Mouse (Mus musculus) adrenal gland, postnatal 4 days (tissue): ENCODE results near the gene Mdm2. TPM values are rescaled to one million over a fixed set of nuclear protein-coding genes. Genes with fewer than 3 reads are reported as not detected.

Experiments
- DNase-seq, 2 experiments: peaks; one replicate each; pipeline ENCODE4 v3.0.0; 2021 to 2022; ENCODE audit warnings: low spot score in 2 of 2, mixed read lengths in 2 of 2
- total RNA-seq, 2 experiments: library from RNA; stranded (reverse); gene quantifications; 2 replicates each; pipeline ENCODE4 v1.2.3; 2021

The Mdm2 gene
- total RNA-seq, 2 experiments from 2014 or later = 63.3 to 67.4 TPM

DNA sequence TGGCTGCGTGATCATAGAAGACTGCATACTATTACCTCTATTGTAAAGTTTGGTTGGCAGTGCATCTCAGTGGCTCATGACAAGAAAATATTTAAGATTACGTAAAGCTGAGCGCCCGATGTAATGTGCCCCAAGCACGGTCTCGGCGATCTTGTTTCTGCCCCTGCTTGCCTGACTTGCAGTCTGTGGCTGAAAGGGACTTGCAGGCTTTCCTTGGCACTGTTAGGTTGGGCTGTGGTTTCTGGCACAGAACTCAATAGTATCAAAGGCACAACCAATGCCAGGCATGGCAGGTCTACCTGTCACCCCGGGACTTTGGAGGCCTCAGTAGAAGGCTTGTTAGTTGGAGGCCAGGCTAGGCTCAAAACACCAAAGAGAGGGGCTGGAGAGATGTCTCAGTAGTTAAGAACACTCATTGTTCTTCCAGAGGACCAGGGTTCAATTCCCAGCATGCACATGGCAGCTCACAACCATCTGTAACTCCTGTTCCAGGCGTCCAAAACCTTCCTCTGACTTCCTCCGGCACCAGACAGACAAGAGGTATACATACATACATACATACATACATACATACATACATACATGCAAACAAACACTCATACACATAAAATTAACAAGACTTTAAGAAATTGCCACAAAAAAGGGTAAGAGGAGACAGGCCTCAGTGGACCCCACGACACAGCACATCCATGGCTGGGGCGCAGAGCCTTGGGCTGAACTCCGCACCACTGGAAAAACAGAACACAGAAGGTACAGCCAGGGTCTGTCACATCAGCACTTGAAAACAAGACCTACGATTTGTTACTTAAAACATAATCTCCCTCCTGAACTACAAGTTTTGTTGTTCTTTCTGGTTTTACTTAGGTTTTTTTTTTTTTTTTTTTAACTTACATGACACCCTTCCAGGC is 51.8 kb downstream of the Mdm2 start:
- no peak for DNase-seq

DNA sequence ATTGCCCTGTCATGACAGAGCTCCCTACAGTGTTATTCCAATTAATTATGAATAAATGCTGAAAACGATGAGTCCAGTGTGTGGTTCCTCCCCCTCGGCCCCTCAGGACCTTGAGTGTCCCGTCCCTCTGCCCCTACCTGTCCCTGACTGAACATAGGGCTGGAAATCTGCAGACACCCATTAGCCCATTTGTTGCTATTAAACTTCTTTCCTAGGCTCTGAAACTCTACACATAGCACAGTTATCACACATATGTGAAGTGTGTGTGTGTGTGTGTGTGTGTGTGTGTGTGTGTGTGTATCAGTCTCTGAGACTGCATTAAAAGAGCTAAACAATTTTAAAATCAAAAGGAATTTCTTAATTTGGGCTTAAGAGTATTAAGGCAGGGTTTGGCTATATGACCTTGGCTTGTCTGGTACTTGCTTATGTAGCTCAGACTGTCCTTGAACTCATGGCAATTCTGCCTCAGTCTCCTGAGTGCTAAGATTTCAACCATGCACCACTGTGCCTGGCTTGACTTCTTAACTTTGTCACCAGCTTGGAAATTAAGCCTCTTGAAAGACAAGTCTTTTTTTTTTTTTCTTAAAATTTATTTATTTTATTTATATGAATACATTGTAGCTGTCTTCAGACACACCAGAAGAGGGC is 52.8 kb downstream of the Mdm2 start:
- no peak for DNase-seq

DNA sequence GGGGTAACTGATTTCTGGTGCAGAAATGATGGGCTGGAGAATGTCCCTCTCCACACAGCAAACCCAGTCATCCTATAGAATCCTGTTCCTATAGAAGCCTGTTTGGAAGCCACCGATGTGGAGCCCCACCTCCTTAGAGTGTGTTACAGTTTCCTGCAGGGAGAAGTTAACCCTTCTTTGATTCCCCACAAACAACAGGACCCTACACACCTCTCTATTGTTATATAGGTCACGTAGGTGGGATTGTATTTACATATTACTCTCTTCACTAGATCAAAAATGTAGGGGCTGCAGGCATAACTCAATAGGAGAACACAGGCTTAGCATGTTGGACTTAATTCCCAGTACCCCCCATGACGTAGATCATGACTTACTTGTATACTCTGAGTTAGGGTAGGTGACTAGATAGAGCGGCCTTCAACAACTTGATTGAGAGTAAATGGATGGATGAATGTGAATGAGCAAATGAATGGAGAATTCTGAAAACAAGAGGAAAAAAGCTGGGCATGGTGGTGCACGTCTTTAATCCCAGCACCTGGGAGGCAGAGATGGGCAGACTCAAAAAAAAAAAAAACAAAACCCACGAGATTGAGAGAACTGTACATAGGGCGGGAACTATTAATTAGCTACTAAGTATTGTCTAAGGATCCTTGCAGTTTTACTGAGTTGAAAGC is 53.4 kb downstream of the Mdm2 start:
- no peak for DNase-seq

DNA sequence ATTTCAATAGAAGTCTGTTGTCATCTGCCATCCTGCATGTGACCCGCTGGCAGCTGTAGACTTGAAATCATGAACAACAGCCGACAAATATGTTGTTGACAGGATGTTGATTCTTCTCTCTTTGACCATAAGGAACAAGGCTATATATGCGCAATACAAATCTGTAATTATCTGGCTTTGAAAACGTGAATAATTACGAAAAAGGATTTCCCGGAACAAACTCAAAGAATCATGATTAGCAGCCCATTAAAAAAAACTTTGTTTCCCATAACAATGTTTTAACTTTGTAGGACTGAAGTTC is 53.9 kb downstream of the Mdm2 start:
- DNase-seq = no peak

DNA sequence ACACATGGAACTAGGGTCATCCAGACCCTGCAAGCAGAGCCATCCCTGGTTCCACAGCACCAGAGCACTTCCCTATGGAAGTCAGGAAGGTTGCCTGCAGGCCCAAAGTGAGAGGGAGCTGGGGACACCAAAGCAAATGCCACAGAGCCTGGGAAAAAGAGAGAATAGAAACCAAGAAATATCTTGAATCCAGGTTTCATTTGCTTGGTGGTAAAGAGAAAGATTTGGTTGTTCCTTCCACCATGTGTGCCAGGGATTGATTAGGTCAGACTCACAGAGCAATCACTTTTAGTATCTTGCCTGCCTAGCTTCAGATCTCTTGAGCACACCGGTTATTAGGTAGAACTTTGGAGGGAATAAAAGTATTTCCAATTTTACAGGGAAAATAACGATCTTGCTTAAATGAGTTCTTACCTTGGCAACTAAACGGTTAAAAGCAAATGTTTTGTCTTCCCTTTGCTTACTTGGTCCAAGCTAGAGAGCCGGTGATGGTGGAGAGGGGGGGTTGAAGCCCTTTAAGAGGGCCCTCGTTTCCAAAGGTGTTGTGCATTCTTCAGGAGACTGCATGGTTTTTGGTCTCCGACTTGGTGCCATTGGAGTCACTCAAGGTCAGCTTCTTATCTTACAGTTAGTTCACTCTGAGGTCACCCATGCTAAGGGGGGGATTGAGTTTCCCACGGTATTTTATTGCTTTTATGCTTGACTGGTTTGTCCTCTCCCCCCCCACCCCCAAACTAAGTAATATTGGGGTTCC is 54.5 kb downstream of the Mdm2 start:
- no peak for DNase-seq

DNA sequence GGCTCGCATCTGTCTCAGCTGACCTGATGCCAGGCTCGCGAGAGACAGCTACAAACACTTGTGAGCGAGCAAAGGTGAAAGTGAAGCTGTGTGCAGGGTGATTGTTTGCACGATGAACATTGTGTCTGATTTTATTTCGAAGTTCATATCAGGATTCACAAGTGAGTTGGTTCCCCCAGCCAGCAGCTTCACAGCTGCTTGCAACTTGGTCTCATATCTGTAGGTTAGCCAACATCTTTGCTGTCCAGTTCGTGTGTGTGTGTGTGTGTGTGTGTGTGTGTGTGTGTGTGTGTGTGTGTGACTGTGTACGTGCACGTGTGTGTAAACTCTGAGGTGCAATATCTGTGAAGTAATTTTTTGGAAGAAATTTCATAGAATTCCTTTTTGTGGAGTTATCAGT is 55.1 kb downstream of the Mdm2 start:
- no peak for DNase-seq

DNA sequence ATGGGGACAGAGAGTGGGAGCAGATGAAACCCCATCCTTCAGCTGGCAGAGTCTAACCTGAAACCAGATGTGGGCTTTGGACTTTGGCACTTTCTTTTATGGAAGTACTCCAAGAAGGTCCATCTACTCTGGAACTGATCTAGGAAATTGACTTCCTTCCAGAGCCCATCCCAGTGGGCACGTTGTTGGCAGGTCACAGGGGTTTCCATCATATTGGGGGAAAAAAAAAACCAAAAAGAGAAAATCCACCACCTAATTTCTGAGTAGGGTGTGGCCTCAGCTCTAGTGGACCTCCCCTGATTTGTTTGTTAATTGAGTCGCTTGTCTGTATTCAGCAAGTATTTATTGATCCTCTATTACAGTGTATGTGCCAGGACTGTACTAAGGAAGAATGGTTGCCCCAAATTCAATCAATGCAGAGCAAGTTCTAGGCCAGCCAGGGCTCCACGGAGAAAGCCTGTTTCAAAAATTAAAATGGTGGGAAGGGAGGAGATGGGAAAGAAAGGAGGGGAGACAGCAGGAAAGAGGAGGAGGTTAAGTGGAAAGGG is 55.9 kb downstream of the Mdm2 start:
- no peak for DNase-seq

DNA sequence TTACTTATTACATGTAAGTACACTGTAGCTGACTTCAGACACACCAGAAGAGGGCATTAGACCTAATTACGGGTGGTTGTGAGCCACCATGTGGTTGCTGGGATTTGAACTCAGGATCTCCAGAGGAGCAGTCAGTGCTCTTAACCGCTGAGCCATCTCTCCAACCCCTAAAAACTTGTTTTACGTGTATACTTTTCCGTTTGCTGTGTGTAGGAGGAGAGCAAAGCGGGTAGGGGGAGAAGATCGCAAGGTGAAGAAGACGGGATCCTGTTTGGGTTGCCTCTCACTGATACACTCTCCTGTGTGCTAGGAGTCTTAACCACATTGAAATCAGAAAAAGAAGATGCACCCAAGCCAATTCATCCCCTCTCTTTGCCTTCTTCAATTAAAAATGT is 56.8 kb downstream of the Mdm2 start:
- DNase-seq = no peak

DNA sequence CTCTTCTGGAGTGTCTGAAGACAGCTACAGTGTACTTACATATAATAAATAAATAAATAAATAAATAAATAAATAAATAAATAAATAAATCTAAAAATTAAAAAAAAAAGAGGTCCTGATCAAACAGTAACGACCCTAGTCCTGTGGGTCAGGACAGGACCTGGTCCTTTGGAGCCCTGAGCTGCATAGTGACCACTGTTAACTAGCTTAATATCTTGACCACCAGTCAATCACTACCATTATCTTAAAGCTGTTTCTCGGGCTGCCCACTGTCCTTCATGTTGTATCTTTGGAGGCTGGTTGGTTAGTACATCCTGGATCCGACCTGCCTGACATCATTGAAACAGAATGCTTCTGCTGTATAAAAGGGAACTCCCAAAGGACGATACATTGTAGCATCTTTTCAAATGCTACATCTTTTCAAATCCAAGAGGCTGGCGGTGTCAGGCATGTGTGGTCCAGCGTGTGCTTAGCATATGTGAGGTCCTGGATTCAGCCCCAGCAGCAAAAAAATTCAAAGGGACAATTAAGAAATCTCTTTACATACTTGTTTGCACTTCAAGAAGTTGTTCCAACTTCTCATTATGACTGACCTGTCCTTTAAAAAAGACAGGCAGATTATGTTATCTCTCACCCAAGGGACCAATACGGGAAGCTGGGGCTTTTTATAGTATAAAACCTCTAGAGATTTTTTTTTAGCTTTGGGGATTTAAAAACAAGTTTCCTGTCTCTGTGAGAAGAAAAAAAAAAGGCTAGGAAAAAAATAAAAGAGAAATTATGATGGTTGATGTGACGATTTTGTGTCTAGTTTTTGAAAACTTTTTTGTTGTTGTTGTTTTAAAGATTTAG is 57.4 kb downstream of the Mdm2 start:
- no peak for DNase-seq

DNA sequence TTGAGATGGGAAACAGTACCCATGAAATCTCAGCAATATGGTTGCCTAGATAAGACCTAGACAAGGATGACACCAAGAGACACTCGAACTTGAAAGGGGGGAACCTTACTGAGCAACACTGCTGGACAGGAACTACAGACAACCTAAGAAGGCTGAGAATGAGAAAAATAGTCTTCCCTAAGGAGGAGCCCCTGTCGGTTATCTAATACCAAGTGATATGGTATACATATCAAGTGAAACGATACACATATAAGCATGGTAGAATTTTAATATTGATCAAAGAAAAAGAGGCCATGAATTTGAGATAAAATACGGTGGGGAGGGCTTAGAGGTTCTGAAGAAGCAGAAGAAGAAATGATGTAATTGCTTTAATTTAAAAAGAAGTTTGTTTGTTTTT is 58.2 kb downstream of the Mdm2 start:
- no peak for DNase-seq

DNA sequence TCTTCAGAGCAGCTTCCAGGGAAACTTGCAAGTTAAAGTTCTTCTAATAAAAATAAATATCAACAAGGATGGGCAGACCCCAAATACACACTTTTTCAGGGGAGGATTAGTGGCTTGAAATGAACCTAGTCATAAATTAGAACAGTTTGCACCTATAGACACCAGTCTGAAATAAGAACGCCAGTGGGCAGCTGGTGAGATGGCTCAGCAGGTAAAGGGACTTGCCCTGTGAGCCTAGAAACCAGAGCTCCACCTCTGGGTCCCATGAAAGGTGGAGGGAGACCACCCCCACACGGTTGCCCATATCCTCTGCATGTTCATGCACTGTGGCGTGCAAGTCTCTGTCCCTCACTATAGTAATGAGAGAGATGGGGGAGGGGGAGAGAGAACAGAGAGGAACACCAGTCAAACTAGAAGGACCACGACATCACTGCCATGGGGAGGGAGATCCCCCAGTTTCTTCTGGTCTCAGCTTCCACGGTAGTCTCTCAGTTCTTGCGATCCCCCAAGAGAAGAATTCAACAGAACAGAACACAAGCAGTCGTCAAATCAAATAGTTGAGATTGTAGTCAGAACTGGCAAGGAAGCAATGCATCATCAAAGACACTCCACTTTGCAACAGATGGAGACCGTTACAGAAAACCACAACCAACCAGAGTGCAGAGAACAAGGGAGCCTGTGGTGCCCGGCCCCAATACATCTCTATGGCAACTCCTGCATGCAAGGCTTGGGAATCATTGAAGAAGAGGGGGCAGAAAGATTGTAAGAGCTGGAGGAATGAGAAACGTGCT is 58.8 kb downstream of the Mdm2 start:
- DNase-seq = no peak

DNA sequence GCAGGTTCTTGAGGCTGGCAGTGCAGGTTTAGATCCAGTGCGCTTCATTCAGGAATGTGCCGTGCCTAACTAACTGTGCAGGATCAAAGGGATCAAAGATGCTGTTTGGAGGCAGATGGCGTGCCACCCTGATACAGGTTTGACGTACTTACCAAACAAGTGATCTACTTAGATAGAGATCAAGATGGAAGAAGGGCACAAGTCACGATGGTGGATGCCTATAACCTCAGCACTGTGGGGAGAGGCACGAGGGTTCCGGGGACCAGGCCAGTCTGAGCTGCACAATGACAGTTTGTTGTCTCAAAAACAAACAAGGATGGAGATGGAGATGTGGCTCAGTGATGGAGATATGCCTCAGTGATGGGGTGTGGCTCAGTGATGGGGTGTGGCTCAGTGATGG is 59.8 kb downstream of the Mdm2 start:
- DNase-seq = no peak

DNA sequence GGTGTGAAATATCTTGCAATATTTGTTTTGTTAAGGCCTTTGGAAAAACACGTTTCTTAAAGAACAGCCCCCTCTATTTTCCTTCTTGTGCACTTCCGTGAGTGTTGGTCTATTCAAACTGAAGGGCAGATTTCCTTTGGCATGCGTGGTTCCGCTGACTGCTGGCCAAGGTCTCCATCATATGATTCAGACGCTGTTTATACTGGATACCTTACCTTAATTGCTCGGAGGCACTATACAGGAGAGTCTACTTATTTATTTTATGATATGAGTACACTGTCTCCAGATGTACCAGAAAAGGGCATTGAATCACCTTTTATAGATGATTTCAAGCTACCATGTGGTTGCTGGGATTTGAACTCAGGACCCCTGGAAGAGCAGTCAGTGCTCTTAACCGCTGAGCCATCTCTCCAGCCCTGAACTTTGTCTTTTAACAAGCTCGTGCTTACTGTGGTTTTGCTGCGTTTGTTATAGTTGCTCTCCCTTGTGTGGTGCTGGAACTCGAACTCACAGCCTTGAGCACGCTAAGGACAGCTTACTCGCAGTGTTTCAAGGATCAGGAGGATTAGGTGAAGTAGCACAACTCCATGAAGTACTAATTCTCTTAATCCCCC is 60.4 kb downstream of the Mdm2 start:
- no peak for DNase-seq

DNA sequence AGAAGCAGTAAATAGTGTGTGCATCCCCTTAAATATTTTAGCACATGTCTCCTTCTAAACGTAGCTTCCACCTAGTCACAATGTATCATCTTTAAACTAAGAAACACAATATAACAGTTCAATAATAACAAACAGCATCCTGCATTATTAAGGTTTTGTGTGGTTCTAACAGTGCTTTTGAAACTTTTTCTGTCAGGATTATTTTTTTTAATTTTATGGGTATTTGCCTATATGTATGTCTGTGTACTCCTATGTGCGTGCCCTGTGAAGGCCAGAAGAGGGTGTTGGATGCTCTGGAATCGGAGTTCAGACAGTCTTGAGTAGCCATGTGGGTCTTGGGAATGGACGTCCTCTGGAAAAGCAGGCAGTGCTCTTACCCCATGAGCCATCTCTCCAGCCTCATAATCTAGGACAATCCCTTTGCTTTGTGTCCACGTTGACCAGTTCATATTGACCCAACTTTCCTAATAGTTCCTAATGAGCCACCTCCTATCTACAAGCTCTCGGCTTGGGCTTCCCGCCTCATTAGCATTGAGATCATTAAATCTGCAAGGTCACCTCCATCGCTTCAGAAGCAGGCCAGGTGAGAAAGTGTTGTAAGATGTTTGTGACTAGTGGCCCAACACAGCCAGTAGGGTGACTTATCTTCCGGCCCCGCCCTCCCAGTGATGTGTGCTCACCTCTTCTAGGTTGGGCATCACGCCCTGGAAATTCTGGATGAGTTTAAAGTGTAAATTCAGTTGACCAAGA is 61.1 kb downstream of the Mdm2 start:
- DNase-seq = no peak

DNA sequence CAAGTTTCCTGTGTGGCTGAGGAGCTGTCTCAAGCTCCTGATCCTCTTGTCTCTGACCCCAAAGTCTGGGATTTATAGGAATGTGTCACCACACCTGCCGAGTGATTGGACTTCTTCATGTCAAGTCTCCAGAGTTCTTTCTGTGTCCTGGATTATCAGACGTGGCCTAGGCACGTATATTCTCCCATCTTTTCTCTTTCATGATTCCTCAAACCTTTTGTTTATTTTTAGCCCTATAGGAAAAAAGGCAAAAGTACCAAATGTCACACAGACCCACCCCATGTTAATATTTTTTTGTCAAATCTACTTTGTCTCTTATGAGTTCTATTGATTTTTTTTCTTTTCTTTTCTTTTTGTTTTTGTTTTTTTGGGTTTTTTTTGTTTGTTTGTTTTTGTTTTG is 61.9 kb downstream of the Mdm2 start:
- no peak for DNase-seq

DNA sequence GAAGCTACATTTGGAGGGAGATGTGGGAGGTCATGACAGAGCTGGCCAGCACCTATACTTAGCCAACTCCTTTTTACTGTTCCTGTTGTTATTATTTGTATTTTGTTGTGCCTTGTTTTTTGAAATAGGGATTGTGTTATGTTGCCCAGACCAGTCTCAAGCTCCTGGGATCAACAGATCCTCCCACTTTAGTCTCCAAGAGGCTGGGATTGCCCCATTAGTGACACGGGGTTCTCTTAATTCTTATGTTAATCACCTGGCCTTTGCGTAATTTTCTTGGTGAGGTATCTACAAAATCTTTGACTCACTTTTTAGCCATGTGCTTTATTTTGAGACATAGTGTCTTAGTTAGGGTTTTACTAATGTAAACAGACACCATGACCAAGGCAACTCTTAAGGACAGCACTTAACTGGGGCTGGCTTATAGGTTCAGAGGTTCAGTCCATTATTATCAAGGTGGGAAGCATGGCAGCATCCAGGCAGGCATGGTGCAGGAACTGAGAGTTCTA is 62.5 kb downstream of the Mdm2 start:
- DNase-seq = no peak

DNA sequence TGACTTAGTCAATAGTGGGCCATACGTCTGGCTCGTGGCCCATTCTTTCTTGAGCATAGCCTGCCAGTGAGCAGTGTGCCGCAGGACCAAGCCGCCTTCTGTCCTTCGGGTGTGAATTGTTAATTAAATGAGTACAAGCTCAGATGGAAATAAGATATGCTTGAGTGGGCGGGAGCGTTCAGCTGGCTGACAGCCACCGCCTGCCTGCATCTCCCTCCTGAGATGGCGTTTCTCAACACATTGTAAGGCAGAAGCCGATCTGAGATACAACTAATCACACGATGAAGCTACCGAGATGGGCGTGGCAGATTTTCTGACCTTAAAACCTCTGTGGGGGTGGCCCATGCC is 63.4 kb downstream of the Mdm2 start:
- no peak for DNase-seq

DNA sequence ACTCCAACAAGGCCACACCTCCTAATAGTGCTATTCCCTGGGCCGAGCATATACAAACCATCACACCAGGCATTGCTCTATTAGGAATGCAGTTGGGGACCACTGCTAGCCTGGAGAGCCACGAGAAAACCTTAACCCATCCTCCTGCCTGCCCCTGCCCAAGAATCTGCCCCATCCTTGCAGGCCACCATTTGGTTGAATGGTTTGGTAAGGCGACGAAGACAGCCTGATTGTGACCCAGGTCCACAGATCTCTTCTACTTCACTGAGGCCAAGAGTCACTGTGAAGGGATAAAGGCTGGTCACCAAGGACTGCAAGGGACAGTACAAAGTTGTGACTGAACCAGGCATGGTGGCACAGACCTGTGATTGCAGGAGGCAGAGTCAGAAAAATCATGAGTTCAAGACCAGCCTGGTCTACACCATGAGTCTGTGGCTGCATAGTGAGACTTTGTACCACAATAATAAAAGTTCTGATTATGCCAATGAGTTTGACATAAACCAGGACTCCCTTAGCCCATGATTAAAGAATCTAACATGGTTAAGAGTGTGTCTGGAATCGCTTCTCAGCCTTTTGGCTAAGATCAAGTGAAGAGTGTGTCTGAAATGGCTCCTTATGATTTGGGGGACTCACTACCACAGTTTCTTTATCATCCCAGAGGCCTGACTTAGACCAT is 63.9 kb downstream of the Mdm2 start:
- DNase-seq = no peak
